Mouse (Mus musculus) ES-Bruce4 (cell line): Measurements from ENCODE around the gene Plac1.

Source experiments
- CTCF ChIP-seq: IDR thresholded peaks from one replicate; pipeline ENCODE4 v1.8.1; 2011; ENCODE audit warnings: low read depth, low read length
- EP300 ChIP-seq: IDR thresholded peaks from 2 replicates; pipeline ENCODE4 v1.6.1; 2011; ENCODE audit warnings: low read depth, low read length; ENCODE audit not compliant: insufficient read depth
- POLR2A ChIP-seq: IDR thresholded peaks from one replicate; pipeline ENCODE4 v1.8.1; 2011; ENCODE audit warnings: low read length; ENCODE audit not compliant: insufficient read depth

- TF ChIP-seq EP300: no peak
- TF ChIP-seq CTCF: no peak
- TF ChIP-seq POLR2A: no peak
Measured at GRCm38 (mm10) chrX:53099951-53100350, 140.0 kb downstream of the Plac1 start.
